Mouse (Mus musculus): ENCODE results near the gene Cebpe. TPM values are rescaled to one million over a fixed set of nuclear protein-coding genes. Genes with fewer than 3 reads are reported as not detected.

Gene Cebpe
- polyA plus RNA-seq, 1 experiment from 2014 or later = not detected

GRCm38 (mm10) chr14:54714617-54715081, 2.7 kb upstream of the Cebpe start:
- Histone ChIP-seq H3K27me3 (ENCODE audit: control insufficient read depth, insufficient read depth, low read length) (peaks cover 2% of the 10 kb centered on the region; the same call in 1 of the 2 replicates), H3K4me1 (replicated peaks; ENCODE audit: control insufficient read depth, insufficient read depth, low read length) (no peaks in the 10 kb centered on the region), H3K27ac (ENCODE audit: low read depth, low read length) (no peak overlapping the region), H3K4me2 (replicated peaks; ENCODE audit: low read depth, low read length) (peak overlapping the region; percentile 49), H3K9ac (ENCODE audit: low read depth, low read length) (no peak overlapping the region), H3K9me3 (ENCODE audit: control insufficient read depth, low read length) (no peaks in the 10 kb centered on the region), H3K4me3 (ENCODE audit: low read depth, low read length) (peak overlapping the region; percentile 28), H3K36me3 (ENCODE audit: control insufficient read depth, insufficient read depth, low read length) (no peaks in the 10 kb centered on the region)
- ATAC-seq (ENCODE audit: low FRiP score) (peak; percentile 49; the same call in 1 of the 2 replicates), DNase-seq (ENCODE audit: low spot score) (peak; percentile 26)
- 4% methylated on average over 15 of the region's 15 CpGs for WGBS

- H3K4me3 ChIP-seq (ENCODE audit: low read depth, low read length) = peak overlapping the region; percentile 28
- ATAC-seq (ENCODE audit: low FRiP score) (peak; percentile 70), DNase-seq (ENCODE audit: low spot score) (peak; percentile 87)
- no peaks in the 10 kb centered on the region for H3K4me1 ChIP-seq (replicated peaks; ENCODE audit: control insufficient read depth, insufficient read depth, low read length)
- peak overlapping the region; percentile 49 for H3K4me2 ChIP-seq (replicated peaks; ENCODE audit: low read depth, low read length)
- peaks cover 2% of the 10 kb centered on the region; the same call in 1 of the 2 replicates for H3K27me3 ChIP-seq (ENCODE audit: control insufficient read depth, insufficient read depth, low read length)
- no peaks in the 10 kb centered on the region for H3K36me3 ChIP-seq (ENCODE audit: control insufficient read depth, insufficient read depth, low read length)
- no peak overlapping the region for H3K27ac ChIP-seq (ENCODE audit: low read depth, low read length)
- 2% methylated on average over 13 of the region's 13 CpGs for WGBS
- no peak overlapping the region for H3K9ac ChIP-seq (ENCODE audit: low read depth, low read length)
- no peaks in the 10 kb centered on the region for H3K9me3 ChIP-seq (ENCODE audit: control insufficient read depth, low read length)
Measured at GRCm38 (mm10) chr14:54714121-54714520, 2.1 kb upstream of the Cebpe start.

DNA sequence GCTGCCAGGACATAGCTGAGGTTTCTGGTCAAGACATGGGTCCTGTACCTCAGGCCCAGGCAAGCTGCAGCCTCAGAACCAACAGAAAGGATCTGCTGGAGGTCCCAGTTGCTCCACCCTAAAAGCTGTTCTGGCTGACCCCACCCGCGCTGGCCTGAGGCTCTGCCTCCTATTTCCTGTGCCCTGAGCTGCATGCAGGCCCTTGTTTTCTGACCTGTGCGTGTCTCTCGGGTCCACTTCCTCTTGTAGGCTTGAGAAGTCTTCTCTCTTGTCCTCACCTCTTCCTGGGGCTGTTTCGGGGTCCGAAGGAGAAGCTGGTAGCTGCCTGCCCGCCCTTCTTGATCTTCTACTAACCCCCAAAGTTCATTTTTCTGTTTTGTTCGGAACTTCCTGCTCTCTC, 887 bp upstream of the Cebpe start:
- Histone ChIP-seq H3K9ac (ENCODE audit: low read depth, low read length) (no peak overlapping the region), H3K4me2 (replicated peaks; ENCODE audit: low read depth, low read length) (no peak overlapping the region), H3K4me3 (ENCODE audit: low read depth, low read length) (no peak overlapping the region), H3K9me3 (ENCODE audit: control insufficient read depth, low read length) (no peaks in the 10 kb centered on the region), H3K27me3 (ENCODE audit: control insufficient read depth, insufficient read depth, low read length) (peaks cover 2% of the 10 kb centered on the region; the same call in 1 of the 2 replicates), H3K4me1 (replicated peaks; ENCODE audit: control insufficient read depth, insufficient read depth, low read length) (no peaks in the 10 kb centered on the region), H3K27ac (ENCODE audit: low read depth, low read length) (no peak overlapping the region), H3K36me3 (ENCODE audit: control insufficient read depth, insufficient read depth, low read length) (no peaks in the 10 kb centered on the region)
- ATAC-seq (ENCODE audit: low FRiP score) (no peak), DNase-seq (ENCODE audit: low spot score) (no peak)
- 67% methylated on average over 8 of the region's 8 CpGs for WGBS

DNA sequence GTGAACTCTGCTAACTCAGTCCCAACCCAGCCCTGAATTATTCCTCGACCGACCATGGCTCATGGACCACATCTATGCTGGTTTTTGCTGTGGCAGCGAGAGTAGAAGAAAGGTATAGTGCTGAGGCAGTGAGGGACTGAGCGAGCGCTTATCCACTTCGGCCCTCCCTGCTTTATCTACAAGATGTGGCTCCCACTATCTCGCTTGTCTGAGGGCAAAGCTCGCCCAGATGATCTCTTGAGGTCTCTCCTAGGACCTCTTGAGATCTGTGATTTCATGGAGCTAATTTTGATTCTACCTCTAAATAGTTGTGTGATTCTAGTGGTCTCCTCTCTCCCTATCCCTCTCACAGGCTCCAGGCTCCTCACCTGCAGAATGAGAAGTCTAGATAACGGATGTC, 2.9 kb downstream of the Cebpe start:
- no peak overlapping the region for H3K4me2 ChIP-seq (replicated peaks; ENCODE audit: low read depth, low read length)
- DNase-seq (ENCODE audit: low spot score) (no peak), ATAC-seq (ENCODE audit: low FRiP score) (no peak)
- H3K9me3 ChIP-seq (ENCODE audit: control insufficient read depth, low read length) = no peaks in the 10 kb centered on the region
- no peak overlapping the region for H3K27ac ChIP-seq (ENCODE audit: low read depth, low read length)
- H3K27me3 ChIP-seq (ENCODE audit: control insufficient read depth, insufficient read depth, low read length) = no peaks in the 10 kb centered on the region
- H3K4me1 ChIP-seq (replicated peaks; ENCODE audit: control insufficient read depth, insufficient read depth, low read length) = peaks cover 2% of the 10 kb centered on the region; the same call in 1 of the 2 replicates
- H3K4me3 ChIP-seq (ENCODE audit: low read depth, low read length) = no peak overlapping the region
- H3K9ac ChIP-seq (ENCODE audit: low read depth, low read length) = no peak overlapping the region
- H3K36me3 ChIP-seq (ENCODE audit: control insufficient read depth, insufficient read depth, low read length) = no peaks in the 10 kb centered on the region
- 88% methylated on average over 9 of the region's 9 CpGs for WGBS

GRCm38 (mm10) chr14:54706589-54707320, 5.2 kb downstream of the Cebpe start:
- DNase-seq (ENCODE audit: low spot score) (no peak), ATAC-seq (ENCODE audit: low FRiP score) (no peak)
- Histone ChIP-seq H3K9me3 (ENCODE audit: control insufficient read depth, low read length) (no peaks in the 10 kb centered on the region), H3K27me3 (ENCODE audit: control insufficient read depth, insufficient read depth, low read length) (no peaks in the 10 kb centered on the region), H3K4me3 (ENCODE audit: low read depth, low read length) (no peak overlapping the region), H3K4me1 (replicated peaks; ENCODE audit: control insufficient read depth, insufficient read depth, low read length) (peaks cover 2% of the 10 kb centered on the region; the same call in 1 of the 2 replicates), H3K27ac (ENCODE audit: low read depth, low read length) (no peak overlapping the region), H3K9ac (ENCODE audit: low read depth, low read length) (no peak overlapping the region), H3K4me2 (replicated peaks; ENCODE audit: low read depth, low read length) (no peak overlapping the region), H3K36me3 (ENCODE audit: control insufficient read depth, insufficient read depth, low read length) (no peaks in the 10 kb centered on the region)
- 49% methylated on average over 16 of the region's 17 CpGs for WGBS

DNA sequence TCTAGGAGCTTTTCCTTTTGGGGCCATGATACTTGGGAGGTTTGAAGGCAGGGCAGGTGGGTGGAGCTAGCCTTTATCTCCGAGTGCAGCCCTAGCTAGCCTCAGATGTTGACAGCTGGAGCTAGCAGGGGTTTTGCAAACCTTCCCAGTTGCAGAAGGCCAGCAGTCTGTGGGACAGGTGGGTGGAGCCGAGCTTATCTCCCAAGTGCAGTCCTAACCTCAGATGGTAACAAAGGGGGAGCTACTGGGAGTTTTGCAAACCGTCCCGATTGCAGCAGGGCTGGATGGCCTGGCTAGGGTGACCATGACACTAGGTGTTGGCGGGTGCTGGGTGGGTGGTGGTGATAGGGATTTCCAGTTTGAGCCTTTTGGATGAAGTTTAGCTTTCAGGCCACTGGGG, 6.1 kb downstream of the Cebpe start:
- H3K4me1 ChIP-seq (replicated peaks; ENCODE audit: control insufficient read depth, insufficient read depth, low read length) = peaks cover 2% of the 10 kb centered on the region; the same call in 1 of the 2 replicates
- no peak overlapping the region for H3K27ac ChIP-seq (ENCODE audit: low read depth, low read length)
- H3K4me3 ChIP-seq (ENCODE audit: low read depth, low read length) = no peak overlapping the region
- H3K9me3 ChIP-seq (ENCODE audit: control insufficient read depth, low read length) = no peaks in the 10 kb centered on the region
- H3K9ac ChIP-seq (ENCODE audit: low read depth, low read length) = no peak overlapping the region
- WGBS = 56% methylated on average over 5 of the region's 5 CpGs
- DNase-seq (ENCODE audit: low spot score) (no peak), ATAC-seq (ENCODE audit: low FRiP score) (no peak)
- H3K36me3 ChIP-seq (ENCODE audit: control insufficient read depth, insufficient read depth, low read length) = no peaks in the 10 kb centered on the region
- H3K27me3 ChIP-seq (ENCODE audit: control insufficient read depth, insufficient read depth, low read length) = no peaks in the 10 kb centered on the region
- no peak overlapping the region for H3K4me2 ChIP-seq (replicated peaks; ENCODE audit: low read depth, low read length)

DNA sequence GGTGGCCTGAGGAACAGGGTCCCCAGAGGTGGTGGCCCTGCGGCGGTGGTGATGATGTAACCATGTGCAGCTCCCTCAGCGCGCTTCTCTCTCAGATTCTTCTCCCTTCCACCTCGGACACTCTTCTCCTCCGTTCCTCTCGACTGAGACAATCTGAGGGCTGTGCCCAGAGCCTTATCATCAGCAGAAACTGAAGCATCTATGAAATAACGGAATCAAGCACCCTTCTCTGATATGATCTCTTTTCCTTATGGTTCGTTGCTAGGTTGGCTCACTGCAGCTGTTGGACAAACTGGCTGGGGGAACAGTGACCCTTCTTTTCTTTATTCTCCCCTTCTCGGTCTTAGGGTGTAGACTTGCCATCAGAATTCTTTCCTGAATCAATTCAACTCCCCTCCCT, 8.8 kb downstream of the Cebpe start:
- Histone ChIP-seq H3K9me3 (ENCODE audit: control insufficient read depth, low read length) (no peaks in the 10 kb centered on the region), H3K27me3 (ENCODE audit: control insufficient read depth, insufficient read depth, low read length) (no peaks in the 10 kb centered on the region), H3K27ac (ENCODE audit: low read depth, low read length) (no peak overlapping the region), H3K4me1 (replicated peaks; ENCODE audit: control insufficient read depth, insufficient read depth, low read length) (peaks cover 2% of the 10 kb centered on the region; the same call in 1 of the 2 replicates), H3K4me2 (replicated peaks; ENCODE audit: low read depth, low read length) (no peak overlapping the region), H3K4me3 (ENCODE audit: low read depth, low read length) (no peak overlapping the region), H3K9ac (ENCODE audit: low read depth, low read length) (no peak overlapping the region), H3K36me3 (ENCODE audit: control insufficient read depth, insufficient read depth, low read length) (no peaks in the 10 kb centered on the region)
- DNase-seq (ENCODE audit: low spot score) (no peak), ATAC-seq (ENCODE audit: low FRiP score) (no peak)
- WGBS = 66% methylated on average over 10 of the region's 10 CpGs

DNA sequence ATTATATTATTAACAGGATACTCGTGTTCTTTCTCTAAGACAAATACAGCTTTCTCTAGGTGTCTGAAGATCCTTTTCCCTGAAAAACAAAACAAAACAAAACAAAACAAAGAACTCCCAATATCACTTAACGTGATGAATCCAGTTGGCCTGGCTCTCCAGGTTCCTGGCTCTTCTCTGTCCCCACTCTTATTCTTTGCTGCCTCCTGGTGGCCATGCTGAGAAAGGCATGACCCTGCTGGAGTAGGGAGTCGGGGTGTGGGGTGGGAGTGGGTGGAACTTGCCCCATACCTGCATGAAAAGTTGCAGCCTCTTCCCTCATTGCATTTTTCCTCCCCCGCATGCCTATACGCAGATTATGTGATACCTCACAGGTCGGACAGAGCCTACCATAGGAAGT, 10.7 kb downstream of the Cebpe start:
- no peaks in the 10 kb centered on the region for H3K4me1 ChIP-seq (replicated peaks; ENCODE audit: control insufficient read depth, insufficient read depth, low read length)
- H3K36me3 ChIP-seq (ENCODE audit: control insufficient read depth, insufficient read depth, low read length) = no peaks in the 10 kb centered on the region
- 17% methylated on average over 6 of the region's 6 CpGs for WGBS
- H3K27me3 ChIP-seq (ENCODE audit: control insufficient read depth, insufficient read depth, low read length) = no peaks in the 10 kb centered on the region
- H3K9ac ChIP-seq (ENCODE audit: low read depth, low read length) = no peak overlapping the region
- no peak overlapping the region for H3K4me3 ChIP-seq (ENCODE audit: low read depth, low read length)
- ATAC-seq (ENCODE audit: low FRiP score) (no peak), DNase-seq (ENCODE audit: low spot score) (peak; percentile 86)
- no peak overlapping the region for H3K4me2 ChIP-seq (replicated peaks; ENCODE audit: low read depth, low read length)
- no peak overlapping the region for H3K27ac ChIP-seq (ENCODE audit: low read depth, low read length)
- no peaks in the 10 kb centered on the region for H3K9me3 ChIP-seq (ENCODE audit: control insufficient read depth, low read length)

DNA sequence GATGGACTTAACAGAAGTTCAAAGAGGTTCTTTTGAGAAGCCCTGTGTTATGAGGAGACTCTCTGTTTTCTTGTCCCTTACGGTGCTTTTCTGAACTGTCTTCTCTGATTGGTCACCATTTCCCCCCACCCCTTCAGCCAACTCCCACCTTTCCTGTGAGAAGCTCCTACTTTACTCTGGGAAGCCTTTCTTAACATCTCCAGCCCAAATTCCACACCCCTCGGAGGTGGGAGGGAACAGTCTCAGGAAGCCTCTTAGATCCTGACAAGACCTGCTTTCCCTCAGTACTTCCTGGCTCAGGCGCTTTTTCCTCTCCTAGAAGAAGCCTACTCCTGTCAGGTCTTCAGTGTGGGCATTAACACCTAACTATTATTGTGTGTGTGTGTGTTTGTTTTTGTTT, 12.4 kb downstream of the Cebpe start:
- Histone ChIP-seq H3K9ac (ENCODE audit: low read depth, low read length) (no peak overlapping the region), H3K4me1 (replicated peaks; ENCODE audit: control insufficient read depth, insufficient read depth, low read length) (no peaks in the 10 kb centered on the region), H3K9me3 (ENCODE audit: control insufficient read depth, low read length) (no peaks in the 10 kb centered on the region), H3K27me3 (ENCODE audit: control insufficient read depth, insufficient read depth, low read length) (no peaks in the 10 kb centered on the region), H3K4me2 (replicated peaks; ENCODE audit: low read depth, low read length) (no peak overlapping the region), H3K36me3 (ENCODE audit: control insufficient read depth, insufficient read depth, low read length) (no peaks in the 10 kb centered on the region), H3K27ac (ENCODE audit: low read depth, low read length) (no peak overlapping the region), H3K4me3 (ENCODE audit: low read depth, low read length) (no peak overlapping the region)
- 48% methylated on average over 3 of the region's 3 CpGs for WGBS
- DNase-seq (ENCODE audit: low spot score) = no peak
- no peak for ATAC-seq (ENCODE audit: low FRiP score)
